Mouse (Mus musculus) embryonic fibroblast, embryonic 13.5 days (primary cell): ENCODE data around the gene Riok2.

ENCODE experiments used
- CTCF ChIP-seq: IDR thresholded peaks from 2 replicates; pipeline ENCODE4 v1.5.1; 2011; ENCODE audit warnings: mild to moderate bottlenecking, control low read depth, low read length, moderate library complexity, borderline replicate concordance; ENCODE audit not compliant: insufficient read depth
- POLR2A ChIP-seq: IDR thresholded peaks from 2 replicates; pipeline ENCODE4 v1.6.1; 2011; ENCODE audit warnings: low read depth, mild to moderate bottlenecking, control low read depth, low read length, moderate library complexity

GRCm38 (mm10) chr17:17383703-17384102 is 9.6 kb downstream of the Riok2 start:
- TF ChIP-seq CTCF = no peak
- TF ChIP-seq POLR2A = no peak
